Comparison of ENCODE assay signal across 8 mouse cellular contexts in the genomic region with DNA sequence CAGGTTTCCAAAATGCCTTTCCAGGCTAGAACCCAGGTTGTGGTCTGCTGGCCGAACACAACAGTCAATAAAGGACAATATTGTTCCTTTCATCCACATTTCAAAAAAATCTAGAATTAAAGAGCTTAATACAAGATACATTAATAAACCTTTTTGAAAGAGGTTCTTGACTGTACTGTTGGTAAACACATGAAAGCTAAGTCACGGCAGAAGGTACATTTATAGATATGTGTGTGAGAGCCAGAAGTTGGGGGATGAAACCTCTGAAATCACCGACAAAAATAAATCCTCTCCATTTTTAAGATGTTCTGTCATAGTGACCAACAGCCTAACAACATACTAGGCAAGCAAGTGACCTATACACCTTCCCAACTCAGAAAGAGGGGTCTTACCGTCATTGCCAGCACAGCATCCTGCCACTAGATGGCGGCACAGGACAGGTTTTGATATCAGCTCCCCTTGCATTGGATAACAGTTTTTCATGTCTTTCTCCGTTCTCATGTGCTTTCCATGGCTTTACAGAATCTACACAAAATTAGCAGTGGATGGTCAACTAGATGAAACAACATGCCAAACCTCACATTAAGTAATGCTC.
DNase-seq lines count a peak whose midpoint lies in the region; ATAC-seq lines count a peak whose summit lies in the region.

No protein-coding gene starts in this region.

- H3K4me3 ChIP-seq in kidney, embryonic 14.5 days (ENCODE audit: low read length): no peak overlapping the region

- DNase-seq in 3134 (ENCODE audit: extremely low read depth, insufficient read length, low spot score): peak; percentile 10
- DNase-seq in adrenal gland, adult 8-10 months: peak; percentile 48
- peak; percentile 78 for DNase-seq in embryo, embryonic 11.5 days (ENCODE audit: low read depth, low spot score)
- DNase-seq in heart, adult 18-20 months: peak; percentile 72 to 90
- DNase-seq in liver: peak; percentile 81
- DNase-seq in naive thymus-derived CD4-positive, alpha-beta T cell, adult 2 months (ENCODE audit: low read depth): peak; percentile 83
- peak; percentile 69 to 88 for DNase-seq in spleen, postnatal 4 days (ENCODE audit: low spot score in 2 of 2)

- no peaks in the 10 kb centered on the region for H3K36me3 ChIP-seq in kidney, embryonic 14.5 days (ENCODE audit: control insufficient read depth, insufficient read depth, low read length)

- no peak overlapping the region for H3K4me2 ChIP-seq in kidney, embryonic 14.5 days (replicated peaks; ENCODE audit: low read depth, low read length)

- no peaks in the 10 kb centered on the region for H3K4me1 ChIP-seq in kidney, embryonic 14.5 days (ENCODE audit: control insufficient read depth, insufficient read depth, low read length)

- H3K27ac ChIP-seq in kidney, embryonic 14.5 days (ENCODE audit: low read depth, low read length): no peak overlapping the region

- H3K9me3 ChIP-seq in kidney, embryonic 14.5 days (ENCODE audit: control insufficient read depth, low read length): no peaks in the 10 kb centered on the region

- WGBS in kidney, embryonic 14.5 days: 13% methylated on average over 6 of the region's 6 CpGs

- no peak overlapping the region for H3K9ac ChIP-seq in kidney, embryonic 14.5 days (ENCODE audit: low read depth, low read length)

- ATAC-seq in kidney, embryonic 14.5 days (ENCODE audit: low FRiP score, low TSS enrichment): peak; percentile 82

- no peaks in the 10 kb centered on the region for H3K27me3 ChIP-seq in kidney, embryonic 14.5 days (ENCODE audit: control insufficient read depth, insufficient read depth, low read length)

Comparison
In these comparisons a context has a peak if more than half of its experiments do, and no peak if none do; other contexts are left out.
1. DNase-seq: peak in every context shown above with its lines; median percentile 83 in naive thymus-derived CD4-positive, alpha-beta T cell, adult 2 months; 81 in heart, adult 18-20 months; 81 in liver; 78 in spleen, postnatal 4 days; 78 in embryo, embryonic 11.5 days; 48 in adrenal gland, adult 8-10 months; 10 in 3134.